Comparison of ENCODE assay signal across 20 mouse cellular contexts in the genomic region with DNA sequence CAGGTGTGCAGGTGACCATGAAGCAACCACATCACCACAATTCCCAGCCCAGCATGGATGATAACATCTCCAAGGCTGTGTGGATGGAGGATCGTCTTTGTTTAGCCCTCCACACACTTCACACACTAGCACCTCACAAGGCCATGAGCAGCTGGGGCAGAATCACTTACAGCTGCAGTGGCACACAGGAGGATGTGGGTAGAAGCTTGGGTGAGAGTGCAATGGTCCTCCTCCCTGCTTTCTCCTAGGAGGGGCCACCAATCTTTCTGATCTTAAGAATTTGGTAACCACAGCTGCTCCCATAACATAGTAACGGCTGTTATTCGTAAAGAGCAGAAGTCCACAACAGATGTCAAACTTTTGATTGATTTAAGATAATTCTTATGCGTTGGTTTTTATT. TPM values are rescaled to one million over a fixed set of nuclear protein-coding genes. Genes with fewer than 3 reads are reported as not detected.
DNase-seq lines count a peak whose midpoint lies in the region; ATAC-seq and TF ChIP-seq lines count a peak whose summit lies in the region.
"Had no signal": no experiment of that assay in that cellular context is flagged by ENCODE, and none has a peak within 500 bp of the region (broad histone marks: within the 10 kb centered on the region; RNA-seq: fewer than 3 reads in every experiment).

No protein-coding gene starts in this region.

- H3K27ac ChIP-seq in left cerebral cortex, adult 2 months = no peak overlapping the region
- H3K27ac ChIP-seq: embryonic facial prominence, embryonic 10.5 days; forebrain, embryonic 15.5 days; heart, adult 2 months; hindbrain, embryonic 15.5 days; kidney, postnatal 0 days; limb, embryonic 15.5 days; neural tube, embryonic 15.5 days had no signal

- peak; percentile 67; the same call in 1 of the 2 replicates for ATAC-seq in neutrophil, adult 5-6 weeks (ENCODE audit: extremely low read depth, insufficient number of reproducible peaks, low FRiP score, poor library complexity, severe bottlenecking)
- ATAC-seq: forebrain, embryonic 15.5 days had no signal

- H3K4me3 ChIP-seq in left cerebral cortex, adult 2 months = no peak overlapping the region
- H3K4me3 ChIP-seq: embryonic facial prominence, embryonic 10.5 days; forebrain, embryonic 15.5 days; heart, adult 2 months; hindbrain, embryonic 15.5 days; limb, embryonic 15.5 days; neural tube, embryonic 15.5 days had no signal

- TF ChIP-seq CTCF in left cerebral cortex, adult 2 months (IDR thresholded peaks at IDR 0.05) = no peak

- intact Hi-C loops in left cerebral cortex, adult 2 months (cut with DNase I) = no loop called here

- peak; percentile 85 for DNase-seq in T-cell, adult 2 months (ENCODE audit: low spot score)
- DNase-seq in induced T-regulatory cell, adult 2 months (ENCODE audit: low read depth) = peak; percentile 54
- DNase-seq in thymus, postnatal 36 days = peak; percentile 57 to 80
- no peak for DNase-seq in left cerebral cortex, adult 2 months (ENCODE audit: extremely low spot score in 1 of 2, low spot score in 2 of 2)
- no peak for DNase-seq in right cerebral cortex, adult 18-20 months
- DNase-seq in ovary, postnatal 36 days (ENCODE audit: low spot score) = no peak
- DNase-seq: adrenal gland, postnatal 10 days; cerebellum, adult 11-12 months; cerebellum, postnatal 36 days; gastrocnemius, postnatal 10 days; heart, adult 2 months; kidney, adult 11 months; lung, postnatal 14 days had no signal

RNA-seq across cellular contexts. Expression of a gene that starts 26.6 kb away (rescaled TPM):
- total RNA-seq in neutrophil, adult 5-6 weeks (2017) = 28.0 and 33.0 TPM in 2 replicates
- 100 to 1,000 TPM in 1 of 2 experiments, 10 to 100 TPM in 1; 97.9 to 105 TPM for total RNA-seq in left cerebral cortex, adult 2 months (2021)

Comparison
In these comparisons a context has a peak if more than half of its experiments do, and no peak if none do; other contexts are left out.
1. DNase-seq: peak in T-cell, adult 2 months (single experiment), induced T-regulatory cell, adult 2 months (single experiment) and thymus, postnatal 36 days (2 of 2); none in left cerebral cortex, adult 2 months (0 of 2), right cerebral cortex, adult 18-20 months (single experiment) and ovary, postnatal 36 days (single experiment).